Mouse (Mus musculus) layer of hippocampus, postnatal 36 days (tissue): ENCODE measurements around the gene Cnnm3. TPM values are rescaled to one million over a fixed set of nuclear protein-coding genes. Genes with fewer than 3 reads are reported as not detected.

Experiments used
- DNase-seq, 2 experiments: peaks; one replicate each; pipeline ENCODE4 v3.0.0; 2022
- total RNA-seq, 2 experiments: library from RNA; stranded (reverse); gene quantifications; 2 replicates each; pipeline ENCODE4 v1.2.3; 2021

Cnnm3 gene
- total RNA-seq, 2 experiments from 2014 or later: 29.0 to 39.0 TPM

- DNase-seq: peak; percentile 68 to 70
These were observed 10.4 kb upstream of the Cnnm3 start for GRCm38 (mm10) chr1:36501261-36501660.

DNA sequence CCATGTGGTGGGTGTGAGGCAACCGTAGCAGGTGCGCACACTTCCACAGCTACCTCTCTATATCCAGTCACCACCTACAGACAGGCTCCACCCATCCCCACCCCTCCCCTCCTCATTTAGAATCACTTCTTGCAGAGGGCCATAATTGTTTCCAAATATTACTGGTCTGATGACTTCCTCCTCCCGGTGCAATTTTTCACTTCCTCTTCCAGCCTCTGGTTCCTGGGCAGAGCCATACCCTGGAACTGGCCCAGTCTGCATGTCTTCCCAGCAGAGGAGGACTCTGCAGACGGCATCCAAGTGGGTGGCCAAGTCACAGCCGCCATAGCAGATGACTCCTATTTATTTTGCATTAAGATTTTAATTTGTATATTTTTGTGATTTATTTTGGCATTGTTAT lies 3.4 kb upstream of the Cnnm3 start:
- no peak for DNase-seq

DNA sequence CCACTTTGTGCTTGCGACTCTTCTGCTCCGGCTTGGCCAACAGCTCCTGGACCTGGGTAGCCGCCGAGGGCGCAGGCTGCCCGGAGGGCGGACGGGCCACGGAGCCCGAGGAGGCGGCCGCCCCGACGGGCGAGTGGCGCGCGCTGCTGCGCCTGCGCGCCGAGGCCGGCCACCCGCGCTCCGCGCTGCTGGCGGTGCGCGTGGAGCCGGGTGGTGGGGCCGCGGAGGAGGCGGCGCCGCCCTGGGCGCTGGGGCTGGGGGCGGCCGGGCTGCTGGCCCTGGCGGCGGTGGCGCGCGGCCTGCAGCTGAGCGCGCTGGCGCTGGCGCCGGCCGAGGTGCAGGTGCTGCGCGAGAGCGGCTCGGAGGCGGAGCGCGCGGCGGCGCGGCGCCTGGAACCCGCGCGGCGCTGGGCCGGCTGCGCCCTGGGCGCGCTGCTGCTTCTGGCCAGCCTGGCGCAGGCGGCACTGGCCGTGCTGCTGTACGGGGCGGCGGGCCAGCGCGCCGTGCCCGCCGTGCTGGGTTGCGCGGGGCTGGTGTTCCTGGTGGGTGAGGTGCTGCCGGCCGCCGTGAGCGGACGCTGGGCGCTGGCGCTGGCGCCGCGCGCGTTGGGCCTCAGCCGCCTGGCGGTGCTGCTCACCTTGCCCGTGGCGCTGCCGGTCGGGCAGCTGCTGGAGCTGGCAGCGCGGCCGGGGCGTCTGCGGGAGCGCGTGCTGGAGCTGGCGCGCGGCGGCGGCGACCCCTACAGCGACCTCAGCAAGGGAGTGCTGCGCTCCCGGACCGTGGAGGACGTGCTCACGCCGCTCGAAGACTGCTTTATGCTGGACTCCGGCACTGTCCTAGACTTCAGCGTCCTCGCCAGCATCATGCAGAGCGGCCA lies 660 bp downstream of the Cnnm3 start:
- peak; percentile 34 to 60 for DNase-seq

GRCm38 (mm10) chr1:36512966-36513280 lies 1.3 kb downstream of the Cnnm3 start:
- DNase-seq: no peak

- DNase-seq: no peak
These were observed 1.6 kb downstream of the Cnnm3 start for GRCm38 (mm10) chr1:36513310-36513709.

GRCm38 (mm10) chr1:36513718-36514117 lies 2.1 kb downstream of the Cnnm3 start:
- no peak for DNase-seq

DNA sequence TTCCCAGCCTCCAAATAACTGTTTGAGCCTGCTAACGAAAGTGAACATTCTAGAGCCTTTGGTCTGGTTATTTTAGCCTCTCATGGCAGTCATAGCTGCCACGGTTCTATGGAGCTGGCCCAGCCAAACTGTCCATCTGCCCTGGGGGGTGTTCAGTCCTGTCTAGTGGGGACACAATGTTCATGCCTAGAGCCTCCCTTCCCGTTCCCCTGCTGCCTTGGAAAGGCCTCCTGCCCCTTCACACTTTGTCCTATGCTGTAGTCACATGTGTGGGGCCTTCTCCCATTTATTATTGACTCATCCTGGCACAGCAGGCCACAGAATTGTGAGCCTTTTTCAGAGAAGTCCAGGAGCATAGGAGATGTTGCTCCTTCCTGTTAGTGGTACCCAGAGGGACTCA lies 6.6 kb downstream of the Cnnm3 start:
- DNase-seq: no peak

GRCm38 (mm10) chr1:36519626-36520025 lies 8.0 kb downstream of the Cnnm3 start:
- no peak for DNase-seq

DNA sequence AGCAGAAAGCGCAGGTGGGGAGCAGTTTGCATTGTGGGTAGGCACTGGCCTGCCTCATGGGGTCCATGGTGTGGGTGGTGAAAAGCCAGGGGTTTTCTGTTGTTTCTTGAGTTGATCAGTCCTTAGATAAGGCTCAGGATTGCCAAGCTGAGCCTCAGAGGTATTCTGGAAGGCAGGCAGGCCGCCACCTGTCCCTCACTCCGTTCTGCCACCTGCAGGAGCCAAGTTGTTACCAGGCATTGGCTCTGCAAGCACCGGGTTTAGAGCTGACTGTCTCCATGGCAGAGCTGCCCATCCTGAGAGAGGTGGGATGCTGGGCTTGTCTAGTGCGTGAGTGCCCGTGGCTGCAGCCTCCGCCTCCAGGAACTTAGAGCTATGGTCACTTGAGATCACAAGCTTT lies 10.5 kb downstream of the Cnnm3 start:
- no peak for DNase-seq

GRCm38 (mm10) chr1:36523332-36524013 lies 11.8 kb downstream of the Cnnm3 start:
- DNase-seq: no peak

DNA sequence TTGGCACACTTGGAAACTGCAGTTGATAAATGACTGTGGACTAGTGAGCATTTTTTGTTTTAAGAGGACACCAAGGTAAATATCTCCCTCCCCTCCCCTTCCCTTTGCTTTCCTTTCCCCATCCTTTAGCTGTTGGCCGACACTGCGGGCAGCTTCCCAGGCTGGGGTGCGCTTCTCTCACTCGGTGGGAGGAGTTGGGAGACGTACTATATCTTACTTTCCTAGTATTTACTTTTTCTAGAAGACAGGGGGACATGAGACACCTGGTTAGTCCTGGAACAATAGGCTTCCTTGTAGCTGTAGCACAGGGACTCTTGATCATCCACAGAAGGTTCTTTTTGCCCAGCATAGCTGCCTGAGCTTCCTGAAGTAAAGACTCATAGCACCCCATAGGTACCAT lies 12.4 kb downstream of the Cnnm3 start:
- no peak for DNase-seq

GRCm38 (mm10) chr1:36525774-36526173 lies 14.1 kb downstream of the Cnnm3 start:
- no peak for DNase-seq

DNA sequence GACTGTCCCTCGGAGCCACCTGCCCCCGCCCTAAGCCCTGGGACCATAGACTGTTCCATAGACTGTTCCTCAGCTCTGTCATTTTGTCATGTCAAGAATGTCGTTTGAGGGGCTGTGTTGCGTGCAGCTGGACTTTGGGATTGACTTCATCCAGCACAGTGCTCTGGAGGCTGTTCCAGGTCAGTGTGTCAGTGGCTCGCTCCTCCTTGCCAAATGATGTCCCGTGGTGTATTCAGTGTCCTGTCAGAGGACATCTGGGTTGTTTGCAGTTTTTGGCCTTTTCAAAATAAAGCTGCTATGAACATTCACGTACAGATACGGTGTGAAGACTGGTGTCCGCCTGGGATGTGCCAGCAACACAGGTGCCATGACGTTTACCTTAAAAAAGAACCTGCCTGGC lies 15.2 kb downstream of the Cnnm3 start:
- no peak for DNase-seq

GRCm38 (mm10) chr1:36528351-36528750 lies 16.7 kb downstream of the Cnnm3 start:
- no peak for DNase-seq

DNA sequence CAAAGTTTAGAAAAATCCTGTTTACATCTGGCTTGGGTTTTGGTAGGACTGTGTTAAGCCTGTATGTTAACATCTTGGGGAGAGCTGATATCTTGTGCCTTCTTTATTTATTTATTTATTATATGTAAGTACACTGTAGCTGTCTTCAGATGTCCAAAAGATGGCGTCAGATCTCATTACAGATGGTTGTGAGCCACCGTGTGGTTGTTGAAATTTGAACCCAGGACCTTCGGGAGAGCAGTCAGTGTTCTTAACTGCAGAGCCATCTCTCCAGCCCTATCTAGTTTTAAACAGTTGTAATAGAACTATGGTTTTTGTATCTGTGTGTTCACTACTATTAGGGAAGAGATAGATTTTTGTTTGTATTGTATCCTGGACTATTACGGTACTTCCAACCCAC lies 17.6 kb downstream of the Cnnm3 start:
- DNase-seq: no peak

GRCm38 (mm10) chr1:36529875-36530274 lies 18.2 kb downstream of the Cnnm3 start:
- DNase-seq: no peak

- no peak for DNase-seq
These were observed 18.8 kb downstream of the Cnnm3 start for GRCm38 (mm10) chr1:36530485-36530884.

DNA sequence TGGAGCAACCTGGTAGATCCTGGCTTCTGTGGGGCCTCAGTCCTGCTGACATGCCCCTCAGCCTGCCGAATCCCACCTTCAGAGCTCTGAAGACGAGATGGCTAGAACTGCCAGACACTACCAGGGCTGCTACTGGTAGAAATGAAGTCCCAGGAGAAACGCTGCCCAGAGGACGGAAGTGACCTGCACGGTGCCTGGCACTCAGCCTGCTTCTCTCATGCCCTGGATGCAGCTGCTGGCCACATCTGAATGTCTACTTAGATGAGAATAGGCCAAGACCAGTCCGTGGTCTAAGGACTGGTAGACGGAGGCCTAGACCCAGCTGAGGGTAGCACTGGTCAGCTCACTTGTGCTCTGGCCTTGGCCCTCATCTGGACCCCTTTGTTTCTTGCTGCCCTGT lies 19.3 kb downstream of the Cnnm3 start:
- DNase-seq: no peak

DNA sequence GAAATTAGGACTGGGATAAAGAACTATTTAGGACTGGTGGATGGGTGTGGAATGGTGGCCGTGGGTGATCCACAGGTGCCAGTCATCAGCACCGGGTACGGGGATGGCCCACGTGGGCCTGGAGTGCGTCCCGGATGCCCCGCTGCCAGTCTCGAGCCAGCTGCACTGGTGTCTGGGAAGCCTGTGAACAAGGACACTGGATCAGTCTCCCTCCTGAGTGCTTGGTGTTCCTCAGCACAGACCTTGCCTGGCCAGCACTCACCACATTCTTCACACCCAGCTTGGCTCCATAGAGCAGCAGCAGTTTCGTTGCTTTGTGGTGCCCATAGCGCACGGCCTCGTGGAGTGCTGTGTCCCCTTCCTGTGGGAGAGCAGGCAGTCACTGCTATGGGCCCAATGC lies 19.8 kb downstream of the Cnnm3 start:
- DNase-seq: no peak

DNA sequence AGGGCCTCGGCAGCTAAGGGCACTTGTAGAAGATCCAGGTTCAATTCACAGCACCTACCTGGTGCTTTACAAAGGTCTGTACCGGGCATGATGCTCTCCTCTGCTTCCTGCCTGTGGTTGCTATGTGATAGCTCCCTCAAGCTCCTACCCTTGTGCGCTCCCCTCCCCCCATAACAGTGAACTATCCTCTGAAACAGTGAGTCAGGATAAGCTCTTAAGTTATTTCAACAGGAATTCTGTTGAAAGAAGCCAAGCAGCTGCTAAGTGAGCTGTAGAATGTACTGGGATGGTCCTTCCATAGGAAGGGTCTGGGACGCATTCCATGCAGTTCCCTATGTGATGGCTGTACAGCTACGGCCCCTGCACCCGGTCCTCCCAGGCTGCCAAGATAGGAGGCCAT lies 21.9 kb downstream of the Cnnm3 start:
- no peak for DNase-seq

DNA sequence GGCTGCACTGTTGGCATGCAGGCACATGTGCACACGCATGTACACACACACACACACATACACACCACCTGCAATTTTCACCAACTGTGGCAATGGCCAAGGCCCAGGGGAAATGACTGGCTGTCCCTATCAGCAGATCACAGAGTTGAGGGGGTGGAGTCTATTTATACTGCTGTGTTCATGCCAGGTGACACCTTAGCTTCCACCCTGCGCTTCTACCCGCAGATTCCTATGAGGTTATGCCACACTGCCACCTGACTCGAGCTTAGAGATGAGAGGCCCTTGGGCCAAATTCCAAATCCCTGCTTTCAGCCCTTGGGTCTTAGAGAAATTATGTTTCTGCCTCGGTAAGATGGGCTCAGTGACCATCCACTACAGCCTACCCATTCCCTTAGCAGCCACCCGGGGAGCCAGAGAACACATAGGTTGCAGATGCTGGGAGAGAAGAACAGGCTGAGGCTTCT lies 23.0 kb downstream of the Cnnm3 start:
- DNase-seq: no peak

DNA sequence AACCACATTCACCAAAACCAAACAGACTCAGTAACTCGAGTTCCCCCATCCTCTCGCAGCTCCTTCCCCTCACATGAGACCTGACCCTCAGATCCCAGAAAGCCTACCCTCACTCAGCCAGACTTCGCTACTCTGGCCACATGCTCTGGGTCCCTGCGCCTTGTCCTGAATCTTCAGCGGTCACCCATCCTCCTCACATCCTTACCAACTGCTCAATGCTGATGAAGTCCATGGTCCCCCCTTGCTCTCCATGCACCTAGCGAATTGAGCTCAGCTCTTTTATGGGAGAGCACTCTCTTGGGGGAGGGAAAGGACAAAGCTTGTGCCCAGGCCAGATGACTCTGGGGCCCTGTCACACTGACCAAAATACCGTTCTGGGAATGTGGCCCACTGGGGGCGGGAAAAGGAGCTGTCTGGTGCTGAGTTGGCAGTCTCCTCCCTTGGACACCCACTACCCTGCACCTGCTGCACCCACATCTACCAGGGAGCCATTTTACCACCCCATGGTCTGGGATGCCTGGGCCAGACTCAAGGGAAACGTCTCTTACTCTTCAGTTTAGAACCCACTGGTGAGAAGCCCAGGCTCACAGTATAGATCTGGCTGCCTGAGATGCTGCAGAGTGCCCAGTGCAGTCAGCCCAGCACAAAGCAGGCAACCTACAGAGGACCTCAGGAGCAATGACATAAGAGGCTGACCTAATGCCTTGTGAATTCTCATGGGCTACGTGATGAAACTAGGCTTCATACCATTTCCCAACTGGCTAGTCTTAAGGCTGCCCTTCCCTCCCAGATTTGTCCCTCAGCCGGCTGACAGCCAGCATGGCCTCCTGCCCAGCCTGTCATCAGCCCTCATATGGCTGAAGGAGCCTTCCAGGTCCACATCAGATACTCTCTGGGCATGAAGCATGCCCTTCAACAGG lies 24.1 kb downstream of the Cnnm3 start:
- no peak for DNase-seq

DNA sequence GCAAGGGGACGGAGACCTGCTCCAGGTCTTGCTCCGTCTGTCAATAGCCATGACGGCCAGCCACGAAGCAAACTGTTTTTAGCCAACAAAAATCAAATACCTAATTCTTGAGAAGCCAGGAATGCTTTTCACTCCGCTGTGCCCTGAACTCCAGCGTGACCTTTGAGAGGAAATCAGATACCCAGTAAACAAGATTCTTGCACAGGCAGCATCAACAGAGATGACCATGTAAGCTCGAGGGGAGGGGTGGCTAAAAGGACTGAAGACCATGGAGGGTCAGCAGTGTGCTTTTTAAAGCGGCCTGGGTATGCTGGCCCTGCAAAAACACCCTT lies 24.7 kb downstream of the Cnnm3 start:
- DNase-seq: no peak
